Mouse (Mus musculus) adrenal gland, adult 2 months (tissue): ENCODE results near the gene Upb1. TPM values are rescaled to one million over a fixed set of nuclear protein-coding genes. Genes with fewer than 3 reads are reported as not detected.

Experiments used
- DNase-seq: peaks from one replicate; pipeline ENCODE4 v3.0.0; 2021
- polyA plus RNA-seq: library from polyadenylated mRNA; depleted of rRNA; stranded (reverse); fragments of >200 nt; gene quantifications from 2 replicates; pipeline ENCODE4 v1.2.3, GENCODE M21; 2012
- total RNA-seq, 2 experiments: library from RNA; stranded (reverse); gene quantifications; 2 replicates each; pipeline ENCODE4 v1.2.3; 2021

Gene Upb1
- total and polyA plus RNA-seq, 3 experiments = 0.20 to 2.2 (median 0.72) TPM

GRCm38 (mm10) chr10:75424498-75424901, 23.6 kb downstream of the Upb1 start:
- DNase-seq = no peak

- DNase-seq = no peak
Measured at GRCm38 (mm10) chr10:75428049-75429003, 27.4 kb downstream of the Upb1 start.

- no peak for DNase-seq
Measured at GRCm38 (mm10) chr10:75429004-75429380, 28.1 kb downstream of the Upb1 start.

- no peak for DNase-seq
Measured at GRCm38 (mm10) chr10:75429522-75430146, 28.7 kb downstream of the Upb1 start.

GRCm38 (mm10) chr10:75430147-75430537, 29.2 kb downstream of the Upb1 start:
- no peak for DNase-seq

- DNase-seq = no peak
Measured at GRCm38 (mm10) chr10:75430633-75431032, 29.7 kb downstream of the Upb1 start.

- peak; percentile 76 for DNase-seq
Measured at GRCm38 (mm10) chr10:75436604-75437217, 35.8 kb downstream of the Upb1 start.

GRCm38 (mm10) chr10:75437284-75437683, 36.4 kb downstream of the Upb1 start:
- DNase-seq = no peak

GRCm38 (mm10) chr10:75438132-75438810, 37.4 kb downstream of the Upb1 start:
- peak; percentile 69 for DNase-seq

- no peak for DNase-seq
Measured at GRCm38 (mm10) chr10:75439211-75439811, 38.4 kb downstream of the Upb1 start.

GRCm38 (mm10) chr10:75440756-75441155, 39.8 kb downstream of the Upb1 start:
- no peak for DNase-seq

GRCm38 (mm10) chr10:75441800-75442199, 40.9 kb downstream of the Upb1 start:
- DNase-seq = no peak

- no peak for DNase-seq
Measured at GRCm38 (mm10) chr10:75443017-75443416, 42.1 kb downstream of the Upb1 start.

- no peak for DNase-seq
Measured at GRCm38 (mm10) chr10:75444111-75444826, 43.4 kb downstream of the Upb1 start.

GRCm38 (mm10) chr10:75445030-75445429, 44.1 kb downstream of the Upb1 start:
- DNase-seq = no peak

GRCm38 (mm10) chr10:75446501-75447083, 45.7 kb downstream of the Upb1 start:
- DNase-seq = no peak

- no peak for DNase-seq
Measured at GRCm38 (mm10) chr10:75447489-75447888, 46.6 kb downstream of the Upb1 start.

- DNase-seq = no peak
Measured at GRCm38 (mm10) chr10:75448806-75449420, 48.0 kb downstream of the Upb1 start.

- DNase-seq = no peak
Measured at GRCm38 (mm10) chr10:75450331-75450730, 49.4 kb downstream of the Upb1 start.
